Mouse (Mus musculus): Measurements from ENCODE around the gene Robo4. TPM values are rescaled to one million over a fixed set of nuclear protein-coding genes. Genes with fewer than 3 reads are reported as not detected.
A peak's percentile ranks its signal among the peaks of the same experiment; 100 is the strongest.

Gene Robo4
- polyA plus RNA-seq, 1 experiment, result not detected

GRCm38 (mm10) chr9:37460043-37460960 lies 58.6 kb downstream of the Robo4 start:
- H3K4me3 ChIP-seq (ENCODE audit: insufficient read depth, low read length), result peak overlapping the region; percentile 36
- H3K27ac ChIP-seq (ENCODE audit: insufficient read depth, low read length), result no peak overlapping the region
- no peaks in the 10 kb centered on the region; the same call in 1 of the 2 replicates for H3K4me1 ChIP-seq (ENCODE audit: control insufficient read depth, insufficient read depth, low read length)
- no peak for TF ChIP-seq CTCF (IDR thresholded peaks at IDR 0.05; ENCODE audit: borderline replicate concordance, insufficient read depth, low read length)
- TF ChIP-seq POLR2A (IDR thresholded peaks at IDR 0.05; ENCODE audit: low read depth, low read length), result no peak

- TF ChIP-seq POLR2A (IDR thresholded peaks at IDR 0.05; ENCODE audit: low read depth, low read length), result no peak
- no peak for TF ChIP-seq CTCF (IDR thresholded peaks at IDR 0.05; ENCODE audit: borderline replicate concordance, insufficient read depth, low read length)
- Histone ChIP-seq H3K27ac (ENCODE audit: insufficient read depth, low read length) (no peak overlapping the region), H3K4me1 (ENCODE audit: control insufficient read depth, insufficient read depth, low read length) (no peaks in the 10 kb centered on the region; the same call in 1 of the 2 replicates), H3K4me3 (ENCODE audit: insufficient read depth, low read length) (peak overlapping the region; percentile 36; the same call in 1 of the 2 replicates)
Observed at GRCm38 (mm10) chr9:37460961-37461340, 59.3 kb downstream of the Robo4 start.

- TF ChIP-seq CTCF (IDR thresholded peaks at IDR 0.05; ENCODE audit: borderline replicate concordance, insufficient read depth, low read length) (no peak), POLR2A (IDR thresholded peaks at IDR 0.05; ENCODE audit: low read depth, low read length) (no peak)
- Histone ChIP-seq H3K4me3 (ENCODE audit: insufficient read depth, low read length) (no peak overlapping the region), H3K4me1 (ENCODE audit: control insufficient read depth, insufficient read depth, low read length) (no peaks in the 10 kb centered on the region), H3K27ac (ENCODE audit: insufficient read depth, low read length) (no peak overlapping the region)
Observed at GRCm38 (mm10) chr9:37461571-37461970, 59.9 kb downstream of the Robo4 start.

- H3K4me1 ChIP-seq (ENCODE audit: control insufficient read depth, insufficient read depth, low read length), result no peaks in the 10 kb centered on the region
- TF ChIP-seq CTCF (IDR thresholded peaks at IDR 0.05; ENCODE audit: borderline replicate concordance, insufficient read depth, low read length), result no peak
- no peak for TF ChIP-seq POLR2A (IDR thresholded peaks at IDR 0.05; ENCODE audit: low read depth, low read length)
- H3K27ac ChIP-seq (ENCODE audit: insufficient read depth, low read length), result no peak overlapping the region
- H3K4me3 ChIP-seq (ENCODE audit: insufficient read depth, low read length), result no peak overlapping the region
Observed at GRCm38 (mm10) chr9:37462764-37463163, 61.1 kb downstream of the Robo4 start.

Other genes with a start within 250 kb of the Robo4 start
- 4.1 and 6.3 TPM in 2 replicates for gene Tmem218, start 193.7 kb upstream of the Robo4 start, polyA plus RNA-seq (2011; ENCODE audit: insufficient read length, low read depth, missing spikeins)
- gene Slc37a2, start 146.2 kb upstream of the Robo4 start, polyA plus RNA-seq (2011; ENCODE audit: insufficient read length, low read depth, missing spikeins), result 1.9 and 2.2 TPM in 2 replicates
- gene Ccdc15, start 53.5 kb upstream of the Robo4 start, polyA plus RNA-seq (2011; ENCODE audit: insufficient read length, low read depth, missing spikeins), result 2.8 and 4.0 TPM in 2 replicates
- gene Hepacam, start 34.5 kb upstream of the Robo4 start, polyA plus RNA-seq (2011; ENCODE audit: insufficient read length, low read depth, missing spikeins), result 0.44 TPM in 1 of 2 replicates, not detected in the other
- gene Robo3, start 31.3 kb downstream of the Robo4 start, polyA plus RNA-seq (2011; ENCODE audit: insufficient read length, low read depth, missing spikeins), result 0.56 and 0.77 TPM in 2 replicates
- gene Msantd2, start 87.4 kb downstream of the Robo4 start, polyA plus RNA-seq (2011; ENCODE audit: insufficient read length, low read depth, missing spikeins), result 22.0 and 32.3 TPM in 2 replicates
- gene Esam, start 126.2 kb downstream of the Robo4 start, polyA plus RNA-seq (2011; ENCODE audit: insufficient read length, low read depth, missing spikeins), result 0.28 and 0.62 TPM in 2 replicates
- not detected in 2 replicates for gene Vsig2, start 137.4 kb downstream of the Robo4 start, polyA plus RNA-seq (2011; ENCODE audit: insufficient read length, low read depth, missing spikeins)
- 0.75 TPM in 1 of 2 replicates, not detected in the other for gene Nrgn, start 151.0 kb downstream of the Robo4 start, polyA plus RNA-seq (2011; ENCODE audit: insufficient read length, low read depth, missing spikeins)
- gene Siae, start 153.8 kb downstream of the Robo4 start, polyA plus RNA-seq (2011; ENCODE audit: insufficient read length, low read depth, missing spikeins), result 10.5 and 16.1 TPM in 2 replicates
- 2.5 and 3.5 TPM in 2 replicates for gene Spa17, start 211.8 kb downstream of the Robo4 start, polyA plus RNA-seq (2011; ENCODE audit: insufficient read length, low read depth, missing spikeins)